Mouse (Mus musculus): ENCODE data around the gene 4930426L09Rik.
"Not testable (repeated sequence)": the region's sequence is repeated elsewhere in the genome, so short reads cannot be mapped to it uniquely, and the experiment has no call there.

Gene 4930426L09Rik

GRCm38 (mm10) chr2:19006124-19006523 is 8.0 kb downstream of the 4930426L09Rik start:
- ATAC-seq (ENCODE audit: insufficient number of reproducible peaks, low FRiP score, low TSS enrichment), result no peak

DNA sequence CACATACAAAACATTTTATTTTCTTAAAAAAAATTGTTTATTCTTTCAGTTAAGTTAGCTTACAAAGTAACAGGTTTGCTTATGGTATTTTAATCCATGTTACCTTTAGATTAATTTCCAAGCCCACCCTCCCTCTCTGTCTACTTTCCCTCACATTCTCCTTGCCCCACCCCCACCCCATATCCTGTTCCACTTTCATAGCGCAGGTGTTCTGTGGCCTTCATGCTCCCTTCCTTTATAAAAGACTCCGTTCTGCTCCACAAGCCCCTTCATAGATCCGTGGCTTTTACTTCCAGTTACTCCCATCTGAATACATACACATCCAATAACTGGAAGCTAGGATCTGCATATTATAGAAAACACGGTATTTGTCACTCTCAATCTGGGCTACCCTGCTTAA is 9.4 kb downstream of the 4930426L09Rik start:
- ATAC-seq (ENCODE audit: insufficient number of reproducible peaks, low FRiP score, low TSS enrichment), result no peak

DNA sequence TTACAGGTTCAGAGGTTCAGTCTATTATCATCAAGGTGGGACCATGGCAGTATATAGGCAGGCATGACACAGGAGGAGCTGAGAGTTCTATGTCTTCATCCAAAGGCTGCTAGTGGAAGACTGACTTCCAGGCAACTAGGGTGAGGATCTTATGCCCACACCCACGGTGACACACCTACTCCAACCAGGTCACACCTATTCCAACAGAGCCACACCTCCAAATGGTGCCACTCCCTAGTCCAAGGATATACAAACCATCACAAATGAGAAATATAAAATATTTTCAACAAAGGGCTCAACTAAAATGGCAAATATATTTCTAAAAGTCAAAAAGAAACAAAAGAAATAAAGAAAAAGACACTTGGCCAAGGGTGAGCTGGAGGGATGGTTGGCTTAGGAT is 12.4 kb downstream of the 4930426L09Rik start:
- ATAC-seq (ENCODE audit: insufficient number of reproducible peaks, low FRiP score, low TSS enrichment), result not testable (repeated sequence)

DNA sequence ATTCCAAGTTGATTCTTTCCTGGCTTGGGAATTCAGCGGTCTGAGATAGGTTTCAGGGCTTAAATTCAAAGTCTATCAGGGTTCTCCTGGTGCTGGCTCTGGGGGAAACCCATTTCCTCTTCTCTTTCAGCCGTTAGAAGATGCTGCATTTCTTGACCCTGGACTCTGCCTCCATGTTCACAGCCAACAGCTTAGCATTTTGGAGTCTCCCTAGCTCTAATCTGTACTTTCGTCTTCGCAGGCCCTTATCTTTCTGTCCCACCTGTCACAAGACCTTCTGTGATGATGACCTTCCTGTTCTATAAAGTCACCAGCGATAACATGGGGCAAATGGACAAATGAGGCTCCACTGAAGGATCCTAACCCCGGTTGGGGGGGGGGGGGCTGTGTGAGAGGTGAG is 13.3 kb downstream of the 4930426L09Rik start:
- no peak for ATAC-seq (ENCODE audit: insufficient number of reproducible peaks, low FRiP score, low TSS enrichment)

DNA sequence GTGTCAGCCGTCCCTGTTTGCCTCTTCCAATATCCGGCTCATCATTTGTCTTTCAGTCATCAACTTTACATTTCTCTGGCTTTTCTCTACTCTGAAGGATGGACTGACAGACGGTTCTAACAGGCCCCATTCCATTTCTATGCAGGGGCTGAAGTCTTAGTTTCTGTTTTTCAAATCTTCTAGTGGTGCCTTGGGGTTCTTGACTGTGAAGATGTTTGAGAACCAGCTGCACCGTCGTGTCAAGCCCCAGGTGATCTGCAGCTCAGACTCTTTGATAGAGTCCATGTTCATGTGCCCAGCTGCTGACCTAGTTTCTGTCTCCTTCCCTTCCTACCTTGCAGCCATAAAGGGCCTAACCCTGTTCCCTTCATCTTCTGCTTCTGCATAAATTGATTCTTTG is 18.2 kb downstream of the 4930426L09Rik start:
- no peak for ATAC-seq (ENCODE audit: insufficient number of reproducible peaks, low FRiP score, low TSS enrichment)

DNA sequence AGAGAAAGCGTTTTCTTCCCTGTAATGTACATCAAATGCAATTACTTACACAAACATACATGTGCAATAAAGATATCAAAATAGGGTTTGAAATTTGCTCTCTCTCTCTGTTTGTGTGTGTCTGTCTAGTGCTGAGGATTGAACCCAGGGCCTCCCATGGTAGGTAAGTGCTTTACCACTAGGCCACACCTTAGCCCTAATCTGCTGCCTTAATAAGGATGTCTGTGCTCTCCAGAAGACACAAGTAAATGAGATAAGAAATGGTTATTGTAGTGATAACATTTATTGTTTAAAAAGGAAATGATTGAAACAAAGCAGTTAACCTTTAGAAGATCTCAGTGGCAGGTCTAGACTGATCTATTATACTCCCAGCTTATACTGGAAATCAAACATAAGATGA is 18.7 kb downstream of the 4930426L09Rik start:
- ATAC-seq (ENCODE audit: insufficient number of reproducible peaks, low FRiP score, low TSS enrichment), result no peak

DNA sequence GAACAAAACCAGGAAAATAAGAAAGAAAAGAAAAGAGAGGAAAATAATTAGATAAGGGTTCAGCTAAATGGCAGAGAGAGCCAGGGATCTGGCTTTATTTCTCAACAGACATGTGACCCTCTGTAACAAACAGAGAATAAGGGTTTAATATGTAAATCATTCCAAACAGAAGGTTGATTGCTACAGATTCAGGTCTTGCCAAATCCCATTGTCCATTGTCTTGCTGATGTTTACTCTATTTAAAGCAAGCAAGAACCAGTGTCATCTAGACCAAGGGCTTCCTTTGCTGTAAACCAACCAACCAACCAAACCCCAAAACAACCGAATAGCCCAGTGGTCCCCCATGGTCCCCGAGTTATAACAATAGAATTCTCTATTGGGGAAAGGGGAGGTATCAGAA is 19.9 kb downstream of the 4930426L09Rik start:
- no peak for ATAC-seq (ENCODE audit: insufficient number of reproducible peaks, low FRiP score, low TSS enrichment)

DNA sequence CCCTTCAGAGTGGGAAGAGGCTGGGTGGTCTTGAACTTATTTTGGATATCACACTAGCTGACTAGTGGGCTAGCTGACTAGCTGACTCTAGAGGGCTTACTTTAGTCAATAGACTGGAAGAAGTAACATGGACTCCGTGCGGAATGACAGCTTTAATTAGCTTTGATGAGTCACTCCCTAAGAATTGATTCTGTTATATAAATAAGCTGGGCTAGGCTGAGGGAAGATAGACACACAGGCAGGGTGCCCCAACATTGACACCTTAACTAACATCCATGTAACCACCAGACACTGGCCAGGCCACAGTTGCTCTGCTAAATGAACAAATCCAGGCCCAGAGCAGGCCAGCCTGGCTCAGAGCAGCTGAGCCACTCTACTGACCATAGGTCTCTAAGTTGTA is 26.7 kb downstream of the 4930426L09Rik start:
- ATAC-seq (ENCODE audit: insufficient number of reproducible peaks, low FRiP score, low TSS enrichment), result no peak

DNA sequence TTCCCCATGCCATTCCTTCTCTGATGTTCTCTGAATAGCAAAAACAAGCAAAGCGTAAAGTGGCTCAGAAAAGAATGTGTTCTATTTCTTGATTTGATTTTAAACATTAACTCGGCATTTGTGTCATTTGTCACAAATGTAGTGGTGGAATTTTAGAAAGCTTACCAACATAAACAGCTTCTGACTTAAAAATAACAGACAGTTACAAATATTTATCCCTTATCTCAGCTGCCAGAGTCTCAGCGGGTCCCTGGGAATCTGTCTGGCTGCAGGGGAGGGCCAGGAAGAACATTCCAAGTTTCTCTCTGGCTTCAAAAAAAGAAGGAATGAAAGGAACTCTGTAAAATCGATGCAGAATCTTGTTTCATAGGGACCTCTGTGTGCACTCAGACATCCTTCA is 39.3 kb downstream of the 4930426L09Rik start:
- ATAC-seq (ENCODE audit: insufficient number of reproducible peaks, low FRiP score, low TSS enrichment), result no peak

- ATAC-seq (ENCODE audit: insufficient number of reproducible peaks, low FRiP score, low TSS enrichment), result no peak
Measured at GRCm38 (mm10) chr2:19037907-19038570, 39.9 kb downstream of the 4930426L09Rik start.

GRCm38 (mm10) chr2:19048225-19048624 is 50.1 kb downstream of the 4930426L09Rik start:
- ATAC-seq (ENCODE audit: insufficient number of reproducible peaks, low FRiP score, low TSS enrichment), result no peak

DNA sequence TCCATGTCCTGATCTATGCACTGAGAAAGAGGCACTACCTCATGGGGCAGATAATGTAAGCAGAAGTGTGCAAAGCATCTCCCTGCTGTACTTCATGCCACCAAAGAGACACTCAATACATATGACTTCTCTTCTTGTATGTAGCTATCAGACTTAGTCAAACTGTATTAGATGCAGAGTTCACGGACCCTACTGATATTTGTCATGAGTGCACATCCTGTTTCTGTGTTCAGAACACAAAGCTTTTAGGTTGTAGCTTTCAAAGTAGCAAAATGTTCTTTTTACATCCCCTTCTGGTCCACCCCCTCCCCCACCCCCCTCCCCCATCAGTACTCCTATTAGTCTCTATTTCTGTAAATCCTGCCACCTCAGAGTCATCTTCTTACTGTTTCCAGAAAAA is 51.2 kb downstream of the 4930426L09Rik start:
- no peak for ATAC-seq (ENCODE audit: insufficient number of reproducible peaks, low FRiP score, low TSS enrichment)
